Mouse (Mus musculus) lung, embryonic 15.5 days (tissue): ENCODE data around the gene Cirbp. TPM values are rescaled to one million over a fixed set of nuclear protein-coding genes. Genes with fewer than 3 reads are reported as not detected.
"Not testable (repeated sequence)": the region's sequence is repeated elsewhere in the genome, so short reads cannot be mapped to it uniquely, and the experiment has no call there.

Experiments used
- ATAC-seq: fragments of 200-750 bp; cut with Nextera tagmentation; 2 replicates; pipeline ENCODE4 v1.8.0; 2017; ENCODE audit warnings: moderate number of reproducible peaks, borderline replicate concordance; ENCODE audit not compliant: low FRiP score, low TSS enrichment; ENCODE audit errors: extremely low read depth
- H3K27ac ChIP-seq: fragments of 300-500 bp; sonication (generic); 2 replicates; pipeline ENCODE4 v1.5.1; 2015; ENCODE audit warnings: moderate library complexity, mild to moderate bottlenecking, inconsistent platforms
- H3K27me3 ChIP-seq: fragments of 300-500 bp; sonication (generic); 2 replicates; pipeline ENCODE4 v1.6.1; 2015; ENCODE audit warnings: inconsistent platforms
- H3K36me3 ChIP-seq: fragments of 300-500 bp; sonication (generic); 2 replicates; pipeline ENCODE4 v1.6.1; 2015; ENCODE audit warnings: inconsistent platforms
- H3K4me1 ChIP-seq: fragments of 300-500 bp; sonication (generic); 2 replicates; pipeline ENCODE4 v1.6.1; 2015; ENCODE audit warnings: inconsistent platforms
- H3K4me2 ChIP-seq: fragments of 300-500 bp; sonication (generic); 2 replicates; pipeline ENCODE4 v1.6.1; 2015; ENCODE audit warnings: inconsistent platforms, mild to moderate bottlenecking, moderate library complexity
- H3K4me3 ChIP-seq: fragments of 300-500 bp; sonication (generic); 2 replicates; pipeline ENCODE4 v1.5.1; 2015; ENCODE audit warnings: mild to moderate bottlenecking, inconsistent platforms
- H3K9ac ChIP-seq: fragments of 300-500 bp; sonication (generic); 2 replicates; pipeline ENCODE4 v1.6.1; 2015; ENCODE audit warnings: inconsistent platforms
- H3K9me3 ChIP-seq: fragments of 300-500 bp; sonication (generic); 2 replicates; pipeline ENCODE4 v1.6.1; 2016; ENCODE audit warnings: inconsistent platforms
- WGBS: fragments of 180-500 bp; shearing (Covaris S2); methylation state at CpG from one replicate; pipeline ENCODE4 v1.1.7; 2015; 5-methylcytosine and 5-hydroxymethylcytosine counted together
- polyA plus RNA-seq: library from polyadenylated mRNA; unstranded; fragments of >200 nt; fragmentation: Nextera tagmentation; extraction: Ambion mirVana; gene quantifications from 2 replicates; pipeline ENCODE4 v1.2.1, GENCODE M21; 2015

Cirbp gene
- polyA plus RNA-seq, 1 experiment from 2014 or later, result 94.6 TPM

GRCm38 (mm10) chr10:80162243-80162608 is 3.6 kb upstream of the Cirbp start:
- Histone ChIP-seq H3K9me3 (no peaks in the 10 kb centered on the region), H3K4me1 (peaks cover 90% of the 10 kb centered on the region), H3K27me3 (no peaks in the 10 kb centered on the region), H3K4me3 (no peak overlapping the region), H3K4me2 (no peak overlapping the region), H3K27ac (peak overlapping the region; percentile 99), H3K36me3 (peaks cover 5% of the 10 kb centered on the region), H3K9ac (no peak overlapping the region)
- ATAC-seq, result no peak
- WGBS, result 59% methylated on average over 3 of the region's 3 CpGs

- peak overlapping the region; percentile 99 for H3K27ac ChIP-seq
- WGBS, result 72% methylated on average over 6 of the region's 6 CpGs
- H3K4me1 ChIP-seq, result peaks cover 85% of the 10 kb centered on the region
- H3K4me2 ChIP-seq, result no peak overlapping the region
- no peaks in the 10 kb centered on the region for H3K9me3 ChIP-seq
- no peaks in the 10 kb centered on the region for H3K36me3 ChIP-seq
- H3K9ac ChIP-seq, result no peak overlapping the region
- H3K27me3 ChIP-seq, result no peaks in the 10 kb centered on the region
- no peak for ATAC-seq
- no peak overlapping the region for H3K4me3 ChIP-seq
Observed at GRCm38 (mm10) chr10:80162716-80163299, 3.0 kb upstream of the Cirbp start.

GRCm38 (mm10) chr10:80163721-80164120 is 2.1 kb upstream of the Cirbp start:
- no peaks in the 10 kb centered on the region for H3K9me3 ChIP-seq
- no peak overlapping the region for H3K4me3 ChIP-seq
- H3K4me1 ChIP-seq, result peaks cover 79% of the 10 kb centered on the region
- ATAC-seq, result no peak
- H3K9ac ChIP-seq, result no peak overlapping the region; the same call in 1 of the 2 replicates
- peak overlapping the region; percentile 92; the same call in 1 of the 2 replicates for H3K4me2 ChIP-seq
- H3K27ac ChIP-seq, result no peak overlapping the region
- WGBS, result 68% methylated on average over 8 of the region's 8 CpGs
- no peaks in the 10 kb centered on the region for H3K27me3 ChIP-seq
- H3K36me3 ChIP-seq, result no peaks in the 10 kb centered on the region

GRCm38 (mm10) chr10:80164161-80164997 is 1.4 kb upstream of the Cirbp start:
- Histone ChIP-seq H3K4me2 (peak overlapping the region; percentile 92), H3K9me3 (no peaks in the 10 kb centered on the region), H3K27ac (peak overlapping the region; percentile 54; the same call in 1 of the 2 replicates), H3K9ac (peak overlapping the region; percentile 40), H3K4me1 (peaks cover 79% of the 10 kb centered on the region), H3K36me3 (no peaks in the 10 kb centered on the region), H3K4me3 (peak overlapping the region; percentile 43), H3K27me3 (no peaks in the 10 kb centered on the region)
- ATAC-seq, result no peak
- WGBS, result 8% methylated on average over 44 of the region's 44 CpGs

- Histone ChIP-seq H3K9me3 (no peaks in the 10 kb centered on the region), H3K4me2 (peak overlapping the region; percentile 92), H3K4me3 (peak overlapping the region; percentile 43), H3K27me3 (no peaks in the 10 kb centered on the region), H3K9ac (peak overlapping the region; percentile 40), H3K36me3 (peaks cover 4% of the 10 kb centered on the region), H3K4me1 (peaks cover 82% of the 10 kb centered on the region), H3K27ac (peak overlapping the region; percentile 54; the same call in 1 of the 2 replicates)
- ATAC-seq, result peak; percentile 24
- 0% methylated on average over 17 of the region's 17 CpGs for WGBS
Observed at GRCm38 (mm10) chr10:80164998-80165344, 814 bp upstream of the Cirbp start.

- 85% methylated on average over 4 of the region's 4 CpGs for WGBS
- Histone ChIP-seq H3K27ac (peak overlapping the region; percentile 18), H3K4me1 (peaks cover 71% of the 10 kb centered on the region), H3K36me3 (peaks cover 15% of the 10 kb centered on the region), H3K9ac (peak overlapping the region; percentile 8; the same call in 1 of the 2 replicates), H3K4me2 (peak overlapping the region; percentile 92; the same call in 1 of the 2 replicates)
- not testable (repeated sequence) for H3K9me3 ChIP-seq, H3K27me3 ChIP-seq, H3K4me3 ChIP-seq, ATAC-seq
Observed at GRCm38 (mm10) chr10:80166136-80166535, 351 bp downstream of the Cirbp start.

GRCm38 (mm10) chr10:80167460-80168037 is 1.8 kb downstream of the Cirbp start:
- under 1% methylated on average over 42 of the region's 55 CpGs for WGBS
- Histone ChIP-seq H3K9me3 (no peaks in the 10 kb centered on the region), H3K27ac (peak overlapping the region; percentile 100), H3K4me3 (peak overlapping the region; percentile 84), H3K27me3 (no peaks in the 10 kb centered on the region), H3K36me3 (peaks cover 26% of the 10 kb centered on the region), H3K4me2 (peak overlapping the region; percentile 62), H3K9ac (peak overlapping the region; percentile 99), H3K4me1 (peaks cover 68% of the 10 kb centered on the region)
- ATAC-seq, result peak; percentile 92

GRCm38 (mm10) chr10:80168038-80168661 is 2.4 kb downstream of the Cirbp start:
- peak overlapping the region; percentile 100 for H3K27ac ChIP-seq
- peak; percentile 44 for ATAC-seq
- no peaks in the 10 kb centered on the region for H3K27me3 ChIP-seq
- under 1% methylated on average over 47 of the region's 48 CpGs for WGBS
- no peaks in the 10 kb centered on the region for H3K9me3 ChIP-seq
- H3K4me1 ChIP-seq, result peaks cover 64% of the 10 kb centered on the region
- H3K36me3 ChIP-seq, result peaks cover 26% of the 10 kb centered on the region
- peak overlapping the region; percentile 99 for H3K9ac ChIP-seq
- H3K4me2 ChIP-seq, result peak overlapping the region; percentile 62
- peak overlapping the region; percentile 84 for H3K4me3 ChIP-seq

- ATAC-seq, result no peak
- peaks cover 60% of the 10 kb centered on the region for H3K4me1 ChIP-seq
- WGBS, result 36% methylated on average over 1 of the region's 1 CpGs
Observed at GRCm38 (mm10) chr10:80169070-80169469, 3.3 kb downstream of the Cirbp start.

GRCm38 (mm10) chr10:80169651-80170050 is 3.9 kb downstream of the Cirbp start:
- Histone ChIP-seq H3K9me3 (no peaks in the 10 kb centered on the region), H3K4me2 (peak overlapping the region; percentile 62; the same call in 1 of the 2 replicates), H3K36me3 (peaks cover 26% of the 10 kb centered on the region), H3K27ac (no peak overlapping the region), H3K4me1 (peaks cover 54% of the 10 kb centered on the region), H3K9ac (no peak overlapping the region), H3K4me3 (no peak overlapping the region), H3K27me3 (no peaks in the 10 kb centered on the region)
- ATAC-seq, result no peak
- 87% methylated on average over 7 of the region's 7 CpGs for WGBS

More at GRCm38 (mm10) chr10:80169070-80169469, 3.3 kb downstream of the Cirbp start:
- no peaks in the 10 kb centered on the region for H3K27me3 ChIP-seq
- peaks cover 26% of the 10 kb centered on the region for H3K36me3 ChIP-seq
- H3K27ac ChIP-seq, result 0 out of 2 replicates have a peak overlapping the region, but pooled peaks have one; percentile 100
- H3K4me3 ChIP-seq, result peak overlapping the region; percentile 84
- peak overlapping the region; percentile 62 for H3K4me2 ChIP-seq
- H3K9me3 ChIP-seq, result no peaks in the 10 kb centered on the region
- H3K9ac ChIP-seq, result peak overlapping the region; percentile 99

GRCm38 (mm10) chr10:80170052-80170451 is 4.3 kb downstream of the Cirbp start:
- no peak for ATAC-seq
- no peak overlapping the region for H3K4me3 ChIP-seq
- no peak overlapping the region for H3K4me2 ChIP-seq
- 94% methylated on average over 16 of the region's 16 CpGs for WGBS
- no peak overlapping the region for H3K27ac ChIP-seq
- no peak overlapping the region for H3K9ac ChIP-seq
- no peaks in the 10 kb centered on the region for H3K27me3 ChIP-seq
- no peaks in the 10 kb centered on the region for H3K9me3 ChIP-seq
- peaks cover 52% of the 10 kb centered on the region for H3K4me1 ChIP-seq
- peaks cover 26% of the 10 kb centered on the region for H3K36me3 ChIP-seq
